Mouse (Mus musculus) embryonic facial prominence, embryonic 12.5 days (tissue): Measurements from ENCODE around the gene Gm8693. TPM values are rescaled to one million over a fixed set of nuclear protein-coding genes. Genes with fewer than 3 reads are reported as not detected.
"Not testable (repeated sequence)": the region's sequence is repeated elsewhere in the genome, so short reads cannot be mapped to it uniquely, and the experiment has no call there.

ENCODE experiments used
- ATAC-seq: fragments of 200-750 bp; cut with Nextera tagmentation; 2 replicates; pipeline ENCODE4 v1.8.0; 2017; ENCODE audit not compliant: insufficient number of reproducible peaks, insufficient read depth, low FRiP score, low TSS enrichment
- H3K27ac ChIP-seq: fragments of 300-500 bp; sonication (generic); 2 replicates; pipeline ENCODE4 v1.5.1; 2016; ENCODE audit warnings: mild to moderate bottlenecking
- H3K27me3 ChIP-seq: fragments of 300-500 bp; sonication (generic); 2 replicates; pipeline ENCODE4 v1.6.1; 2016; ENCODE audit warnings: mild to moderate bottlenecking, moderate library complexity
- H3K36me3 ChIP-seq: fragments of 300-500 bp; sonication (generic); 2 replicates; pipeline ENCODE4 v1.6.1; 2016; ENCODE audit warnings: mild to moderate bottlenecking
- H3K4me1 ChIP-seq: fragments of 300-500 bp; sonication (generic); 2 replicates; pipeline ENCODE4 v1.6.1; 2016
- H3K4me2 ChIP-seq: fragments of 300-500 bp; sonication (generic); replicated peaks from 2 replicates; pipeline ENCODE4 v1.6.1; 2016; ENCODE audit warnings: mild to moderate bottlenecking, moderate library complexity
- H3K4me3 ChIP-seq: fragments of 300-500 bp; sonication (generic); 2 replicates; pipeline ENCODE4 v1.5.1; 2016; ENCODE audit warnings: mild to moderate bottlenecking
- H3K9ac ChIP-seq: fragments of 300-500 bp; sonication (generic); 2 replicates; pipeline ENCODE4 v1.6.1; 2016; ENCODE audit warnings: mild to moderate bottlenecking, moderate library complexity
- H3K9me3 ChIP-seq: fragments of 300-500 bp; sonication (generic); 2 replicates; pipeline ENCODE4 v1.6.1; 2016; ENCODE audit warnings: mild to moderate bottlenecking, moderate library complexity
- WGBS: fragments of 180-500 bp; shearing (Covaris S2); methylation state at CpG from one replicate; pipeline ENCODE4 v1.1.7; 2016; 5-methylcytosine and 5-hydroxymethylcytosine counted together
- polyA plus RNA-seq: library from polyadenylated mRNA; unstranded; fragments of >200 nt; fragmentation: Nextera tagmentation; extraction: Ambion mirVana; gene quantifications from 2 replicates; pipeline ENCODE4 v1.2.1, GENCODE M21; 2016

The Gm8693 gene
- polyA plus RNA-seq: not detected in 2 replicates

DNA sequence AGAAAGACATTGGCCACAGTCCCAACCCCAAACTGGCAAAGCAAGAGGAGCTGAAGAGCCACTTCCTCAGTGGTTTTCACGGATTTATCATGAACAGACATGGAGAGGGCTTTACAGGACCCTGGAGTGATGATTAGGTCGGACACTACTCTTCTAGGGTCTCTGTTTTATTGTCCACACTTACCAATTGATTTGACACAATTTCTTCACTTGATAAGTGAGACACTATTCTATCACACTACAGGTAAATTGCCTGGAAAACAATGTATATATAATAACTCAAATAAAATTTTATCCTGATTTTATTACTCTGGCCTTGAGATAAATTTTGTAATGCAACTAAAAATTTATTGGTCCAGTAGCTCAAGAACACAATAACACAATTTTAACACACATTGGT lies at the start of gene Gm8693:
TSS of gene Gm8693 (minus strand) at position 101 of the 400 bp plus-strand sequence.
- H3K4me2 ChIP-seq, H3K9ac ChIP-seq, H3K4me3 ChIP-seq, H3K27ac ChIP-seq, H3K4me1 ChIP-seq, H3K27me3 ChIP-seq, H3K9me3 ChIP-seq, H3K36me3 ChIP-seq, ATAC-seq: not testable (repeated sequence)
- no CpG with 5 or more reads among the region's 2 CpGs for WGBS

DNA sequence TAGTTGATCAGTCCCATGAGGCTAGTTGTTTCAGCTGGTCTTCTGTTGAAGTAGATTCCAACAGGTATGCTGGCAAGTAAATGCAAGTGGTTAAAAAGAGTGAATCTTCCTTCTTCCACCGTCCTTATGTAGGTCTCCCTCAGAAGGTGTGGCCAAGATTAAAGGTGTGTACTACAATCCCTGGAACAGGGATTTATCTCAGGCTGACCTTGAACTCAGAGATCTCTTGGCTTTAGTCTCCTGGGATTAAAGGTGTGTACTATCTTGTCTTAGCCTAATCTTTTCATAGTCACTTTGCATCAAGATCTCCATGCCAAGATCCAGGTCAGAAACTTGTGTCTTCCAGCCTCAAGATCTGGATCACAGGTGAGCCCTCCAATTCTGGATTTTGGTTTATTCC lies 27.5 kb upstream of the Gm8693 start, which contains the start of gene Gm4567:
TSS of gene Gm4567 (minus strand) at position 101 of the 400 bp plus-strand sequence.
- H3K27ac ChIP-seq, H3K4me2 ChIP-seq, H3K27me3 ChIP-seq, H3K9ac ChIP-seq, H3K36me3 ChIP-seq, H3K4me1 ChIP-seq, H3K9me3 ChIP-seq, ATAC-seq, H3K4me3 ChIP-seq: not testable (repeated sequence)
- no CpG with 5 or more reads among the region's 1 CpGs for WGBS

DNA sequence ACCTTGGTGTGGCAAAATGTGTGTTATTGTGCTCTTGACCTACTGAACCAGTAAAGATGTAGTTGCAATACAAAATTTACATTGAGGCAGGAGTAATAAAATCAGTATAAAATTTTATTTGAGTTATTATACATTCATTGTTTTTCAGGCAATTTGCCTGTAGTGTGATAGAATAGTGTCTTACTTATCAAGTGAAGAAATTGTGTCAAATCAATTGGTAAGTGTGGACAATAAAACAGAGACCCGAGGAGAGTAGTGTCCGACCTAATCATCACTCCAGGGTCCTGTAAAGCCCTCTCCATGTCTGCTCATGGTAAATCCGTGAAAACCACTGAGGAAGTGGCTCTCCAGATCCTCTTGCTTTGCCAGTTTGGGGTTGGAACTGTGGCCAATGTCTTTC lies 34.4 kb downstream of the Gm8693 start, which contains the start of gene Vmn1r155:
TSS of gene Vmn1r155 (plus strand) at position 301 of the 400 bp plus-strand sequence.
- no CpG with 5 or more reads among the region's 3 CpGs for WGBS
- not testable (repeated sequence) for H3K4me2 ChIP-seq, H3K27me3 ChIP-seq, H3K36me3 ChIP-seq, ATAC-seq, H3K4me1 ChIP-seq, H3K9me3 ChIP-seq, H3K27ac ChIP-seq, H3K9ac ChIP-seq, H3K4me3 ChIP-seq

Other genes with a start within 250 kb of the Gm8693 start
- gene Gm10665, start 228.2 kb downstream of the Gm8693 start, polyA plus RNA-seq: not detected in 2 replicates
- gene Vmn1r151, start 192.6 kb downstream of the Gm8693 start, polyA plus RNA-seq: not detected in 2 replicates
- gene Vmn1r152, start 169.3 kb downstream of the Gm8693 start, polyA plus RNA-seq: not detected in 2 replicates
- not detected in 2 replicates for gene Gm8677, start 157.4 kb downstream of the Gm8693 start, polyA plus RNA-seq
- gene Gm4201, start 127.0 kb downstream of the Gm8693 start, polyA plus RNA-seq: not detected in 2 replicates
- gene Gm4565, start 104.2 kb downstream of the Gm8693 start, polyA plus RNA-seq: not detected in 2 replicates
- not detected in 2 replicates for gene Vmn1r155, start 34.3 kb downstream of the Gm8693 start, polyA plus RNA-seq
- gene Gm4567, start 27.4 kb upstream of the Gm8693 start, polyA plus RNA-seq: not detected in 2 replicates
- not detected in 2 replicates for gene Vmn1r157, start 69.4 kb upstream of the Gm8693 start, polyA plus RNA-seq
- gene Vmn1r158, start 98.5 kb upstream of the Gm8693 start, polyA plus RNA-seq: not detected in 2 replicates
- gene Vmn1r159, start 151.3 kb upstream of the Gm8693 start, polyA plus RNA-seq: not detected in 2 replicates
- 0.29 TPM in 1 of 2 replicates, not detected in the other for gene Vmn1r160, start 178.9 kb upstream of the Gm8693 start, polyA plus RNA-seq